Mouse (Mus musculus): ENCODE measurements at regions not wholly inside any gene's neighbourhood (a gene's known extent, or its start where the extent isn't known, plus 50 kb on each side); places are given as distances from the start of the nearest gene placed in this dataset.

DNA sequence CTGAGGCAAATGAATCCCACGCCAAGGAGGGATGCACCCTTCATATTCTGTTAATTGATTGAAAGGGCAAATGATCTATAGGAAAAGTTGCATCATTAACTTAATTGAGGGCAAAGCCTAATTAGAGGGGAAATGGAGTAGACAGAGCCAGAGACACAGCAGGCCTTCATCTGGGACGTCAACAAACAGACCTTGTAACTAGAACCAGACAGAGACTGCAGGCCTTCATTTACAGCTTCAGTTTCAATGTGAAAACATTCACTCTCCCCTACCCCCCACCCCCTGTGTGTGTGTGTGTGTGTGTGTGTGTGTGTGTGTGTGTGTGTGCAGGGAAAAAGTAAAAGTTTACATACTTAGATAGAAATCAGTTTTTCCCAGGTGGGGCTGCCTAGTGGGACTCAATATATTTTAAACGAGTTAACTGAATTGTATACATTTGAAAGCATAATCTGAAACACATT, 97.2 kb downstream of the Spry2 start:
- H3K4me3 ChIP-seq (ENCODE audit: low read length): no peak overlapping the region
- no peak for ATAC-seq
- WGBS: 40% methylated on average over 3 of the region's 3 CpGs
- no peak overlapping the region for H3K9ac ChIP-seq (ENCODE audit: low read depth, low read length)
- no peaks in the 10 kb centered on the region for H3K4me1 ChIP-seq (ENCODE audit: control insufficient read depth, insufficient read depth, low read depth, low read length)
- no peaks in the 10 kb centered on the region for H3K36me3 ChIP-seq (ENCODE audit: control insufficient read depth, insufficient read depth, low read length)
- no peak overlapping the region for H3K4me2 ChIP-seq (ENCODE audit: low read length)
- no peak overlapping the region for H3K27ac ChIP-seq (ENCODE audit: low read depth, low read length)
- no peaks in the 10 kb centered on the region for H3K27me3 ChIP-seq (replicated peaks; ENCODE audit: control insufficient read depth, insufficient read depth, low read length)
- H3K9me3 ChIP-seq (ENCODE audit: control insufficient read depth, low read length): no peaks in the 10 kb centered on the region

DNA sequence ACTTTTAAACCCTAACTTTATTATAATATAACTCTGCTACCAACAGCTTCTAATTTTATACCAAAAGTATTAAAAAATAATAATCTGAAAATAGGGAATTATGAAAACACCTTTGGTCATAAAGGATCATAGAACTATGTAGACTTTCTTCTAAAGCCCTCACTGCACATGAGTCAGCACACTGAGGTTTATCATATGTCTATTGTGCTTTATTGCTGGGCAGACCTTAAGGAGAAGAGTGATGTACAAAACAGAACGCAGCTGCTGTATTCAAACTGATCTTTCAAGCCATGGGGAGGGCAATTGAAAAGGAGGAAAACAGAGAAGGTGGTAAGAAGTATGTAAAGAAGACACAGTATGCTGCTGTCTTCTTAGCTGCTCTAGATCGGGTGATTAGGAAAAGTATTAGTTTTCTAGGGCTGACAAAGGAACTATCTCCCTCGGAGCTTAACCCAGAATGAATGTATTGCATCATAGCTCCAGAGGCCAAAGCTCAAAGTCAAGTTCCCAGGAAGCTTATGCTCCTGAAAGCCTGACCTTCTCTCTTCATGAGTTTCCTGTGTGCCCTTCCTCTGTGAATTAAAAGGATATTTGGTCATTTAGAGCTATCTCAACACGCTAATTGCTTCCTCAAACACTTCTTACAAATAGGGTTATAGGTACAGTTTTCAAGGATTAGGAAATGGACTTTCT, 103.5 kb downstream of the Spry2 start:
- Histone ChIP-seq H3K4me2 (ENCODE audit: low read length) (no peak overlapping the region), H3K9ac (ENCODE audit: low read depth, low read length) (no peak overlapping the region), H3K4me1 (ENCODE audit: control insufficient read depth, insufficient read depth, low read depth, low read length) (no peaks in the 10 kb centered on the region), H3K27ac (ENCODE audit: low read depth, low read length) (no peak overlapping the region), H3K36me3 (ENCODE audit: control insufficient read depth, insufficient read depth, low read length) (no peaks in the 10 kb centered on the region), H3K27me3 (replicated peaks; ENCODE audit: control insufficient read depth, insufficient read depth, low read length) (no peaks in the 10 kb centered on the region), H3K4me3 (ENCODE audit: low read length) (no peak overlapping the region), H3K9me3 (ENCODE audit: control insufficient read depth, low read length) (no peaks in the 10 kb centered on the region; the same call in 1 of the 2 replicates)
- ATAC-seq: no peak
- 83% methylated on average over 4 of the region's 4 CpGs for WGBS

DNA sequence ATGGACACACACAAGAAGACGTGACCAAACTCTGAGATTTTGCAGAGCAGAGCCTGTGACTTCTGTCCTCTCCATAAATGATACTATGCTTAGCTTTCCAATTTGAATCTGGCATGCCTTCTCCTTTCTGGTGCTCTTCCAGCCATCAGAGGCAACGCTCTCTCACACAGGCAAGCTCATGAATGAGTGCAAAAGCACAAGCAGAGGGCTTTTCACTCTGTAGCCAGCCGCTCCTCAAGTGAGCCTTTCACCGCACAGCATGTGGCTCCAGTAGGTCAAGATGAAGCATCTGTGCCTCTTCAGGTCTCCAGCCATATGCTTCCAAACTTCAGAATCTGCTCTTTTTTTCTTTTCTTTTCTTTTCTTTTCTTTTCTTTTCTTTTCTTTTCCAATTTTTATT, 106.2 kb downstream of the Spry2 start:
- Histone ChIP-seq H3K4me3 (ENCODE audit: low read length) (no peak overlapping the region), H3K36me3 (ENCODE audit: control insufficient read depth, insufficient read depth, low read length) (no peaks in the 10 kb centered on the region), H3K4me1 (ENCODE audit: control insufficient read depth, insufficient read depth, low read depth, low read length) (no peaks in the 10 kb centered on the region), H3K9ac (ENCODE audit: low read depth, low read length) (no peak overlapping the region), H3K9me3 (ENCODE audit: control insufficient read depth, low read length) (no peaks in the 10 kb centered on the region; the same call in 1 of the 2 replicates), H3K27ac (ENCODE audit: low read depth, low read length) (no peak overlapping the region), H3K4me2 (ENCODE audit: low read length) (no peak overlapping the region), H3K27me3 (replicated peaks; ENCODE audit: control insufficient read depth, insufficient read depth, low read length) (no peaks in the 10 kb centered on the region)
- WGBS: 86% methylated on average over 4 of the region's 4 CpGs
- ATAC-seq: no peak

DNA sequence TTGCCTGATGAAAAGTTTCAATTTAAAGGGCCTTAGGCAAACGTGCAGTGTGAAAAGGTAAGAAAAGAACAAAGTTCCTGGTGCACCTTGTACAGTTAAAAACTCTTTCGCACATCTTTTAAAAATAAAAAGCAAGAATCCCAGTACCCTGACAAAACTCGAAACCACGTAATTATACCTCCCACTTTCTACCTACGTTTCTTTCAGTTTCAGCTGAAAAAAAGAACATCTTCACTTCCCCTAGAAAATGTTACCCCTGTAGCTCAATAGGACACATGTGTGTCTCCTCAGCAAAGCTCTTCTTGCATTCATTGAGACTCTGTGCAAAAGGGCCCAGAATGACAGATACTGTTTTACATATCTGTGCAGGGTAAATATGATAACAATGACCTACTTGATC, 113.2 kb downstream of the Spry2 start:
- Histone ChIP-seq H3K36me3 (ENCODE audit: control insufficient read depth, insufficient read depth, low read length) (no peaks in the 10 kb centered on the region), H3K4me1 (ENCODE audit: control insufficient read depth, insufficient read depth, low read depth, low read length) (no peaks in the 10 kb centered on the region), H3K27me3 (replicated peaks; ENCODE audit: control insufficient read depth, insufficient read depth, low read length) (no peaks in the 10 kb centered on the region), H3K4me2 (ENCODE audit: low read length) (no peak overlapping the region), H3K9ac (ENCODE audit: low read depth, low read length) (no peak overlapping the region), H3K4me3 (ENCODE audit: low read length) (no peak overlapping the region), H3K27ac (ENCODE audit: low read depth, low read length) (no peak overlapping the region), H3K9me3 (ENCODE audit: control insufficient read depth, low read length) (no peaks in the 10 kb centered on the region)
- 93% methylated on average over 5 of the region's 5 CpGs for WGBS
- ATAC-seq: no peak

DNA sequence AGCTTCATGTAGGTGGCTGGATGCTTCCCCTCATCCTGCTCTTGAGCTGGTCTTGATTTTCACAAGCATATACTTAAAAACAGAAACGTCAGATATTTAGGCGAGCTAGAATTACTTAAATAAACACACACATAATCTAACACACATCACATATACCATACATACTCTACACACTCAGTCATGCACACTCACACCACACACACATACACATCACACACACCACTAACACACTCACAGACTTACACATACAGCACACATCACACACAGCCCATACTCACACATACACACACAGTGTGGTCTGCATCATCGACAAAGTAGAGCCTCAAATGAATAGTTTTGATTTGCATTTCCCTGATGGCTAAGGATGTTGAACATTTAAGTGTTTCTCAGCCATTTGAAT, 116.9 kb downstream of the Spry2 start:
- no peak overlapping the region for H3K4me2 ChIP-seq (ENCODE audit: low read length)
- H3K27me3 ChIP-seq (replicated peaks; ENCODE audit: control insufficient read depth, insufficient read depth, low read length): no peaks in the 10 kb centered on the region
- ATAC-seq: no peak
- no peak overlapping the region for H3K4me3 ChIP-seq (ENCODE audit: low read length)
- 88% methylated on average over 3 of the region's 3 CpGs for whole genome bisulfite sequencing
- H3K4me1 ChIP-seq (ENCODE audit: control insufficient read depth, insufficient read depth, low read depth, low read length): no peaks in the 10 kb centered on the region
- H3K9me3 ChIP-seq (ENCODE audit: control insufficient read depth, low read length): no peaks in the 10 kb centered on the region
- H3K36me3 ChIP-seq (ENCODE audit: control insufficient read depth, insufficient read depth, low read length): no peaks in the 10 kb centered on the region
- no peak overlapping the region for H3K27ac ChIP-seq (ENCODE audit: low read depth, low read length)
- no peak overlapping the region for H3K9ac ChIP-seq (ENCODE audit: low read depth, low read length)

DNA sequence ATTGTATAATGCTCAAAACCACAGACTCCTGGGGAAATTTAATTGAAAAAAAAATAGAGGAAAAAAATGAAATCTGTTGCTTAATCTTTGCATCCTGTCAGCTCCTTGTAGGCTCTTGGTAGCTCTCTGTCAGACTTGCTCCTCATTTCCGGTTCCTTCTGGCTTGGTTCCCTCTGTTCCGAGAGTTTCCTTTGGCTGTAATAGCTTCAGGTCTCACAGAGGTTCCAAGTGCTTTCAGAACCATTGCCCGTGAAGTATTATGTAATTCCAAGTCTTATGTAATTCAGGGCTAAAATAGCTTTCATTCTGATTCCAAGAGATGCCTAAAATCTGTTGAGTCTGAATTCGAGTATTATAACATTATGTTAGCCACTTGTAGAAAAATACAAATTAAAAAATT, 117.3 kb downstream of the Spry2 start:
- no peak for ATAC-seq
- Histone ChIP-seq H3K27ac (ENCODE audit: low read depth, low read length) (no peak overlapping the region), H3K4me3 (ENCODE audit: low read length) (no peak overlapping the region), H3K9ac (ENCODE audit: low read depth, low read length) (no peak overlapping the region), H3K27me3 (replicated peaks; ENCODE audit: control insufficient read depth, insufficient read depth, low read length) (no peaks in the 10 kb centered on the region), H3K36me3 (ENCODE audit: control insufficient read depth, insufficient read depth, low read length) (no peaks in the 10 kb centered on the region), H3K4me1 (ENCODE audit: control insufficient read depth, insufficient read depth, low read depth, low read length) (no peaks in the 10 kb centered on the region), H3K9me3 (ENCODE audit: control insufficient read depth, low read length) (no peaks in the 10 kb centered on the region), H3K4me2 (ENCODE audit: low read length) (no peak overlapping the region)
- 68% methylated on average over 4 of the region's 4 CpGs for WGBS

DNA sequence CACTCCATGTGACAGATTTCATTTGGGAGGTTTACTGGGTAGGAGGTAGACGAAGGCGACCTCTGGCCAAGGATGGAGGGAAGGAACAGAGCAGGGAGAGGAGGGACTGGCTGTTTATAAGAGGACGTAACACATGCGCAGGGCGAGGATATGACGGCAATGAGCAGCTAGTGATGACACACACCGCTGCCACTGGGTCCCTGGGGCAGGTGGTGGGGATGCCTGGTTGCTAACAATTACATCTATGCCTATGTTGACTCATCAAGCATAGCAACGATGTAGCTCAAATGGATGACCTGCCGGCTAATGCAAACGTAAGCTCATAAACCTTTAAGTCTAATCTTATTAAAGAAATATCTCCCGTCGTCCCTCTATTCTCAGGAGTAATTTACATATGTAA, 122.9 kb downstream of the Spry2 start:
- WGBS: 75% methylated on average over 12 of the region's 12 CpGs
- Histone ChIP-seq H3K9me3 (ENCODE audit: control insufficient read depth, low read length) (no peaks in the 10 kb centered on the region), H3K36me3 (ENCODE audit: control insufficient read depth, insufficient read depth, low read length) (no peaks in the 10 kb centered on the region), H3K27me3 (replicated peaks; ENCODE audit: control insufficient read depth, insufficient read depth, low read length) (no peaks in the 10 kb centered on the region), H3K4me3 (ENCODE audit: low read length) (no peak overlapping the region), H3K9ac (ENCODE audit: low read depth, low read length) (no peak overlapping the region), H3K27ac (ENCODE audit: low read depth, low read length) (no peak overlapping the region), H3K4me2 (ENCODE audit: low read length) (no peak overlapping the region), H3K4me1 (ENCODE audit: control insufficient read depth, insufficient read depth, low read depth, low read length) (no peaks in the 10 kb centered on the region)
- no peak for ATAC-seq

DNA sequence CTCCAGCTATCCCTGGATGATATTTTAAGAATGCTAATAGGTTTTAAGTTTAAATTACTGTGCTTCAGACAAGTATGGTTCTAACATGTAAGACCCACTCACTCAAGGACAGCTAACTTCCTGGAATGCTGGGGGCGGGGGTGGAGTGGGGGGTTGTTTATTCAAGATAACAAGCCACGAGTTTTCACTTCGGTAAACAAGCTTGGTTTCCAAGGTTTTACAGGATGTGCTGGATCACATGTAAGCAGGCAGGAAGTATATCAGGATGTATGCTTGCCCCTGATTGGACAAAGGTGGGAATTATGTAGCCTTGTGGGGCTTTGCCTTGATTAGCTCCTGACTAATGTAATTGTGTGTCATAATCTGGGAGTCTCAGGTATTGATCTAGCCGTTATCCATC, 129.5 kb downstream of the Spry2 start:
- no peaks in the 10 kb centered on the region for H3K27me3 ChIP-seq (replicated peaks; ENCODE audit: control insufficient read depth, insufficient read depth, low read length)
- WGBS: 89% methylated on average over 4 of the region's 4 CpGs
- no peak overlapping the region for H3K27ac ChIP-seq (ENCODE audit: low read depth, low read length)
- ATAC-seq: no peak
- no peak overlapping the region for H3K9ac ChIP-seq (ENCODE audit: low read depth, low read length)
- H3K4me3 ChIP-seq (ENCODE audit: low read length): no peak overlapping the region
- no peaks in the 10 kb centered on the region for H3K4me1 ChIP-seq (ENCODE audit: control insufficient read depth, insufficient read depth, low read depth, low read length)
- H3K4me2 ChIP-seq (ENCODE audit: low read length): no peak overlapping the region
- no peaks in the 10 kb centered on the region for H3K36me3 ChIP-seq (ENCODE audit: control insufficient read depth, insufficient read depth, low read length)
- H3K9me3 ChIP-seq (ENCODE audit: control insufficient read depth, low read length): no peaks in the 10 kb centered on the region

DNA sequence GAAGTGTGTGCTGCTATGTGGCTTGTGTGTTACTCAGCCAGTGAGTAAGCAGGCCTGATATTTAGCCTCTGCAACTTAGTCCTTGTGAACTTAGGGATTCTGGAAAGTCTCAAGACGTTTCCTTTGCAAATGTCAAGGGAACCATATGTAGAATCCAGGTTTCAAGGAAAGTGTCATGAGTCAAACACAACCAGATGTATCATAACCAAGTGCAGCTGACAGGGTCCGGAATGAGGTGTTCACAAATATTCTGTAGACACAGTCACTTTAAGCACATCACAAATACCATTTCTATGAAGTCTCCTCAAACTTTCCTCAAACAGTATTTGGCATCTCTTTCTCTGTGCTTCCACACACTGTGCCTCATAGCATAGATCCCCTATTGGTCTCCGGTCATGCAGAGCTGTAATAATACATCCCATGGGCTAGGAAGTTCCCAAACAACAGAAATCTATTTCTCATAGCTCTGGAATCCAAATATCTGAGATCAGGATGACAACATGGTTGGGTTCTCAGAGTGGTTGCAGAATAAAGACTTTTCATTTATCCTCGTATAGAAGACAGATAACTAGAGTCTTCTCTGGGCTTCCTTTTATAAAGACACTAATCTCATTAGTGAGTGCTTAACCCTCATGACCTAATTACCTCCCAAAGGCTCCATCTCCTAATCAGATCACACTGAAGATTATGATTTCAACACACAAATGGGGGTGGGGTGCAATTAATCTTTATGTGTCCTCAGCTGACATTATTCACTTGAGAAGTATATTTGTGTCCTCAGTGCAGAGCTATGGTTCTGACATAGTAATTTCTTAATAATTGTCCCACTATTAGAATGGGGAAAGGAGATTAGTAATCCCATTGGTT, 143.9 kb downstream of the Spry2 start:
- Histone ChIP-seq H3K36me3 (ENCODE audit: control insufficient read depth, insufficient read depth, low read length) (no peaks in the 10 kb centered on the region), H3K9me3 (ENCODE audit: control insufficient read depth, low read length) (peaks cover 2% of the 10 kb centered on the region; the same call in 1 of the 2 replicates), H3K4me1 (ENCODE audit: control insufficient read depth, insufficient read depth, low read depth, low read length) (no peaks in the 10 kb centered on the region), H3K9ac (ENCODE audit: low read depth, low read length) (no peak overlapping the region), H3K27ac (ENCODE audit: low read depth, low read length) (no peak overlapping the region), H3K4me2 (ENCODE audit: low read length) (no peak overlapping the region), H3K4me3 (ENCODE audit: low read length) (no peak overlapping the region), H3K27me3 (replicated peaks; ENCODE audit: control insufficient read depth, insufficient read depth, low read length) (no peaks in the 10 kb centered on the region)
- ATAC-seq: no peak
- 74% methylated on average over 4 of the region's 4 CpGs for WGBS
